Mouse (Mus musculus): ENCODE data around the gene Pla2g4a.

- TF ChIP-seq CTCF (IDR thresholded peaks at IDR 0.05; ENCODE audit: low read depth, low read length) = no peak
- no peak for TF ChIP-seq POLR2A (IDR thresholded peaks at IDR 0.05; ENCODE audit: extremely low read depth, insufficient read depth, low read length)
Observed at GRCm38 (mm10) chr1:149894940-149895339, 66.2 kb downstream of the Pla2g4a start.

Measured in liver, adult 2 months (tissue).